Mouse (Mus musculus): Measurements from ENCODE around the gene Frem1. TPM values are rescaled to one million over a fixed set of nuclear protein-coding genes. Genes with fewer than 3 reads are reported as not detected.

The Frem1 gene
- total RNA-seq, 2 experiments from 2014 or later = 0.25 to 0.30 TPM

Other genes starting within 250 kb of the Frem1 start
- gene Zdhhc21, start 192.4 kb downstream of the Frem1 start, total RNA-seq (2021) = 10 to 100 TPM in 1 of 2 experiments, 1 to 10 TPM in 1; 9.8 to 10.5 TPM
- not detected for gene Cer1, start 167.2 kb downstream of the Frem1 start, total RNA-seq (2021)

Measured in heart, postnatal 36 days (tissue).